Mouse (Mus musculus): ENCODE measurements around the gene Plpp7.

- TF ChIP-seq CTCF (IDR thresholded peaks at IDR 0.05; ENCODE audit: extremely low read depth, insufficient read length, insufficient replicate concordance, low read depth, low read length): no peak
- no peak for TF ChIP-seq POLR2A (IDR thresholded peaks at IDR 0.05; ENCODE audit: low read depth, low read length)
These were observed 743 bp downstream of the Plpp7 start for GRCm38 (mm10) chr2:32096122-32096420.
